Mouse (Mus musculus): ENCODE results near the gene Nono. TPM values are rescaled to one million over a fixed set of nuclear protein-coding genes. Genes with fewer than 3 reads are reported as not detected.

Nono gene
- 496 and 582 TPM in 2 replicates for polyA plus RNA-seq (2012; rRNA removed)

DNA sequence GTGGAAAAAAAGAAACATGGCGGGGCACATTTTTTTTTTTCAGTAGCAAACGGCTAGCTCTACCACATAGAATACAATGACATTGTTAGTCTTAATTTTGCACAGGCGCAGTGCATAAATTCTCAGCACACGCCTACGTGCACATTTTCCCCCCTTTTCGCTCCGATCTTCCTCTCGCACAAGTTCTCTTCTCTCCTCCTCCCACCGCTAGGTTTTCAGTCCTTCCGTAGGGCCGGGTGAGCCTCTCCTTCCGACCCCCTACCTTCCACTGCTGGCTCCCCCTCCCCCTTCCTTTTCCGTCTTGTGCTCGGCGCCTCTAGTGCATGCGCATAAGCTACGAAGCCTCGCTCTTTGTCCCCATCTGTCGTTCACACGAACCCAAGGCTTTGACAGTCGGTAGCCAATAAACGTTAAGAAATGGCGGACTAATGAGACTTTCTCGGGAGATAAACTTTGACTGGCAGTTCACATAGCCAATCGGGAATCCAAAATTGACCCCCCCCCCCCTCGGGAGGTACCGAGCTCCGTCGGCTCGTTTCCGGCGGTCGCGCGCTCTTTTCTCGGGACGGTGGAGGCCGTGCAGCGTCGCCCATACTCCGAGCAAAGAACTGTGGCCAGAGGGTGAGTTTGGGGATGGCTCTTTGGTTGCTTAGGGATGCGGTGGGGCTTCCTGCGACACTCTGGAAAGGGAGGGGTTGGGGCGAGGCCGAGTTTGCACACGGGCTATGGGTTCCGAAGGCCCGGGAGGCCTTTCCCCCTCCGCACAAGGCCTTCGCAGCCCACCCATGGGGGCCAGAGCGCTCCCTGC, at the start of gene Nono:
Gene Nono, plus strand, starts transcription at position 177 of the 808 bp plus-strand sequence.

DNA sequence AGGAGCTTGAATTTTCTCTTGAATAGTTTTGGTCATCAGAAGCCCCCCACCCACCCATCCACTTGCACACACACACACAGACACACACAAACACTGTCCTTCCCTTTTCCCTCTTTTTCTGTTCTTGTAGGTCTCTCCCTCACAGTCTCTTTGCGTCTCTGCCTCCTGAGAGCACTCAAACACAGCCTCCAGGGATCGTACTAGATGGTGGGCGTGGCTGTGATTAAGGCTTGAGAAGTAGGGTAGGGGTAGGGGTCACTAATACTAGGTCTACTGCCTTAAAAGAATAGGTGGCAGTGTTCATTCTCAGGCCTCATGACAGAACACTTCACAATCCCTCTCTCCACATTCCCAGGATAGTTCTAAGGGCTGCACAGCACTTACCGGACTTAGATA, 8.4 kb upstream of the Nono start, which contains the start of gene Zmym3:
Gene Zmym3, minus strand, starts transcription at position 150 of the 396 bp plus-strand sequence.

DNA sequence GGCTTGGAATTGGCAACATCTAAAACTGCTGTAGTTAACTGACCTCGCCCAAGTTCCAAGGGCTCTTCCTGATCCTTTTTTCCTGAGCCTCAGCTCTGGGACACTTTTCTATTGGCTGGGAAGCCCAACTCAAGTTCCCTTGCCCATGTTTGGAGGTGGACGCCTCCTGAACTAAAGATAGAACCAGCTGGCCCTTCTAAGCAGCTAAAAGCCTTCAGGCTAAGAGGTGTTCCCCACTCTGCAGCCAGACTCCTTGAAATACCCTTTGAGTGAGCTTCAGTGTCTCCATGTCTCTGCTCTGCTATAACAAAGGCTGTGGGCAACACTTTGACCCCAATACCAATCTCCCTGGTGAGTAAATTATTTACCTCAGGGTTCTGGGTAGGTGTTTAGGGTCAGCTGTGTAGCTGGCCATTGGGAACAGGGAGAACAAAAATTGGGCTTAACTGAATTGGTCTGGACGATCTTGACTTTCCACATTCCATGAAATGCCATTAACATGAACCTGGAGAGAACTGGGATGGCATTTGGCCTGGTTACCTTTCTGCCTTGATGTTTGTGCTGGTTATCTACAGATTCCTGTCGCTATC, 19.9 kb downstream of the Nono start, which contains the start of gene Itgb1bp2:
Gene Itgb1bp2, plus strand, starts transcription at position 203 of the 590 bp plus-strand sequence.

Other genes starting within 250 kb of the Nono start
- 57.4 and 58.9 TPM in 2 replicates for gene Snx12, start 206.8 kb upstream of the Nono start, polyA plus RNA-seq (2012; rRNA removed)
- 13.2 and 16.4 TPM in 2 replicates for gene Foxo4, start 174.8 kb upstream of the Nono start, polyA plus RNA-seq (2012; rRNA removed)
- 0.14 TPM in 1 of 2 replicates, not detected in the other for gene Gm614, start 165.3 kb upstream of the Nono start, polyA plus RNA-seq (2012; rRNA removed)
- gene Il2rg, start 161.1 kb upstream of the Nono start, polyA plus RNA-seq (2012; rRNA removed), result 5.3 and 7.4 TPM in 2 replicates
- gene Gm20489, start 160.3 kb upstream of the Nono start, polyA plus RNA-seq (2012; rRNA removed), result not detected in 2 replicates
- gene Med12, start 155.3 kb upstream of the Nono start, polyA plus RNA-seq (2012; rRNA removed), result 62.7 and 79.2 TPM in 2 replicates
- gene Nlgn3, start 130.2 kb upstream of the Nono start, polyA plus RNA-seq (2012; rRNA removed), result 34.2 and 36.0 TPM in 2 replicates
- 0.43 and 0.46 TPM in 2 replicates for gene Gjb1, start 52.9 kb upstream of the Nono start, polyA plus RNA-seq (2012; rRNA removed)
- 187 and 193 TPM in 2 replicates for gene Zmym3, start 8.5 kb upstream of the Nono start, polyA plus RNA-seq (2012; rRNA removed)
- 5.6 and 17.6 TPM in 2 replicates for gene Itgb1bp2, start 19.8 kb downstream of the Nono start, polyA plus RNA-seq (2012; rRNA removed)
- 40.1 and 44.4 TPM in 2 replicates for gene Taf1, start 103.4 kb downstream of the Nono start, polyA plus RNA-seq (2012; rRNA removed)
- 404 and 452 TPM in 2 replicates for gene Ogt, start 210.7 kb downstream of the Nono start, polyA plus RNA-seq (2012; rRNA removed)